ENCODE assay signal across 21 mouse cellular contexts in genomic region chr13:91768683-91769651, GRCm38 (mm10). TPM values are rescaled to one million over a fixed set of nuclear protein-coding genes. Genes with fewer than 3 reads are reported as not detected.
"Had no signal": no experiment of that assay in that cellular context is flagged by ENCODE, and none has a peak within 500 bp of the region (broad histone marks: within the 10 kb centered on the region; RNA-seq: fewer than 3 reads in every experiment).

No protein-coding gene starts in this region.

- H3K4me1 ChIP-seq: kidney, embryonic 15.5 days; limb, embryonic 12.5 days; limb, embryonic 15.5 days; liver, embryonic 13.5 days; midbrain, embryonic 10.5 days; midbrain, embryonic 13.5 days had no signal

- ATAC-seq: midbrain, embryonic 13.5 days had no signal

- H3K27me3 ChIP-seq: kidney, embryonic 15.5 days; limb, embryonic 12.5 days; limb, embryonic 15.5 days; liver, embryonic 13.5 days; midbrain, embryonic 13.5 days had no signal

- H3K27ac ChIP-seq: kidney, embryonic 15.5 days; limb, embryonic 12.5 days; limb, embryonic 15.5 days; liver, embryonic 13.5 days; midbrain, embryonic 10.5 days; midbrain, embryonic 13.5 days; stomach, postnatal 0 days had no signal

- H3K36me3 ChIP-seq: kidney, embryonic 15.5 days; limb, embryonic 12.5 days; limb, embryonic 15.5 days; liver, embryonic 13.5 days; midbrain, embryonic 10.5 days; midbrain, embryonic 13.5 days had no signal

- H3K9me3 ChIP-seq: kidney, embryonic 15.5 days; limb, embryonic 12.5 days; limb, embryonic 15.5 days; liver, embryonic 13.5 days; midbrain, embryonic 10.5 days; midbrain, embryonic 13.5 days had no signal

- DNase-seq: kidney, adult 8-10 months; kidney, postnatal 10 days; kidney, postnatal 4 days; left cerebral cortex, postnatal 4 days; liver, embryonic 13.5 days; lung, adult 2 months; lung, postnatal 14 days; lung, postnatal 4 days; thymus, adult 2 months; thymus, postnatal 14 days; thymus, postnatal 4 days had no signal

- H3K9ac ChIP-seq: kidney, embryonic 15.5 days; limb, embryonic 12.5 days; limb, embryonic 15.5 days; liver, embryonic 13.5 days; midbrain, embryonic 13.5 days had no signal

- H3K4me3 ChIP-seq: kidney, embryonic 15.5 days; limb, embryonic 12.5 days; limb, embryonic 15.5 days; liver, embryonic 13.5 days; midbrain, embryonic 10.5 days; midbrain, embryonic 13.5 days had no signal

- H3K4me2 ChIP-seq: kidney, embryonic 15.5 days; limb, embryonic 12.5 days; limb, embryonic 15.5 days; liver, embryonic 13.5 days; midbrain, embryonic 13.5 days had no signal

RNA-seq across cellular contexts. Expression of gene Acot12, which starts 27.7 kb away (rescaled TPM):
- total RNA-seq: megakaryocyte progenitor cell, adult 5-6 weeks had no signal
- polyA plus RNA-seq: kidney, embryonic 15.5 days; limb, embryonic 12.5 days; limb, embryonic 15.5 days; lung, adult 2 months; lung, embryonic 16.5 days; midbrain, embryonic 10.5 days; midbrain, embryonic 13.5 days; neural tube, embryonic 11.5 days; stomach, embryonic 14.5 days had no signal
